Mouse (Mus musculus): ENCODE results near the gene Ttll3. TPM values are rescaled to one million over a fixed set of nuclear protein-coding genes. Genes with fewer than 3 reads are reported as not detected.

The Ttll3 gene
- total RNA-seq, 2 experiments from 2014 or later = 6.1 to 8.1 TPM

GRCm38 (mm10) chr6:113442442-113443090 is 53.5 kb downstream of the Ttll3 start, which contains the start of gene Jagn1:
Gene Jagn1 (plus strand): TSS chr6:113442569.
- intact Hi-C loops (cut with DNase I) = no loop called here
- peak; percentile 87 to 91 for DNase-seq (ENCODE audit: extremely low spot score in 1 of 2, low spot score in 2 of 2)

- intact Hi-C loops (cut with DNase I) = no loop called here
- DNase-seq (ENCODE audit: extremely low spot score in 1 of 2, low spot score in 2 of 2) = no peak
Observed at GRCm38 (mm10) chr6:113443091-113443490, 54.0 kb downstream of the Ttll3 start.

- no peak for DNase-seq (ENCODE audit: extremely low spot score in 1 of 2, low spot score in 2 of 2)
- intact Hi-C loops (cut with DNase I) = no loop called here
Observed at GRCm38 (mm10) chr6:113444207-113444965, 55.3 kb downstream of the Ttll3 start.

DNA sequence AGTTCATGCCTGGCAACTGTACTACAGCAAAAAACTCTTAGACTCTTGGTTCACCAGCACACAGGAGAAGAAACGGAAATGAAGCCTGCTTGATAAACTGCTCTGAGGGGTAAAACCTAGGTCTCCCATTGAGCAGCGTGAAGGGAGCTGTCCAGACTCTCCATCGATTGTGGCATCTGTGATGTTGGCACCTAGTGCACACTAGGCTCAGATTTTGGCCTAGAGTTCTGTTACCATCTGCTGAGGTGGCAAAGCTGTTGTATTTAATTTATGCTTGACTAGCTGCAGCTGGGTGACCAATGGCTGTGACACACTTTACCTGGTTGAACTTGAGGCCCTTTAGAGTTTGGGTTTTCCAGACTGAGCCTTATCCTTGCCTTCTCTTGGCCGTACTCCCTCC is 58.6 kb downstream of the Ttll3 start:
- intact Hi-C loops (cut with DNase I) = no loop called here
- DNase-seq (ENCODE audit: extremely low spot score in 1 of 2, low spot score in 2 of 2) = no peak

DNA sequence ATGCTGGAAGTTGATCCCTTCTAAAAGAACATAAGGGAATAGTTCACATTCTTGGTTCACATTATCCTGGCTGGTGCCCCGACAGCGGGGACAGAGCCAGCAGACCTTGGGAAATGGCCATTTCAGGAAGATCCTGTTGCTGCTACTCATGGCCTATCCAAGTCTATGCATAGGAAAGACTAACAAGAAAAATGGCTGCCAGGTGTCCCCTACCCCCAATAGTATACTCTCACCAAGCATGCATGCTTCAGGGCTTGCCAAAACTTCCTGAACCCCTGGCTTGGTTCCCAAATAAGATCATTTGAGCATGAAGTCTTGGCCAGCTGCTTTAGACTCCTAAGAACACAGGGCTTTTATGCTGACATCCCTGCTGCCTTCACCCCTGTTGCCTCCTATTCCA is 62.8 kb downstream of the Ttll3 start:
- intact Hi-C loops (cut with DNase I) = no loop called here

GRCm38 (mm10) chr6:113455007-113455406 is 65.9 kb downstream of the Ttll3 start:
- intact Hi-C loops (cut with DNase I) = no loop called here
- DNase-seq (ENCODE audit: extremely low spot score in 1 of 2, low spot score in 2 of 2) = no peak

More for the DNA sequence above, 62.8 kb downstream of the Ttll3 start:
- no peak for DNase-seq (ENCODE audit: extremely low spot score in 1 of 2, low spot score in 2 of 2)

DNA sequence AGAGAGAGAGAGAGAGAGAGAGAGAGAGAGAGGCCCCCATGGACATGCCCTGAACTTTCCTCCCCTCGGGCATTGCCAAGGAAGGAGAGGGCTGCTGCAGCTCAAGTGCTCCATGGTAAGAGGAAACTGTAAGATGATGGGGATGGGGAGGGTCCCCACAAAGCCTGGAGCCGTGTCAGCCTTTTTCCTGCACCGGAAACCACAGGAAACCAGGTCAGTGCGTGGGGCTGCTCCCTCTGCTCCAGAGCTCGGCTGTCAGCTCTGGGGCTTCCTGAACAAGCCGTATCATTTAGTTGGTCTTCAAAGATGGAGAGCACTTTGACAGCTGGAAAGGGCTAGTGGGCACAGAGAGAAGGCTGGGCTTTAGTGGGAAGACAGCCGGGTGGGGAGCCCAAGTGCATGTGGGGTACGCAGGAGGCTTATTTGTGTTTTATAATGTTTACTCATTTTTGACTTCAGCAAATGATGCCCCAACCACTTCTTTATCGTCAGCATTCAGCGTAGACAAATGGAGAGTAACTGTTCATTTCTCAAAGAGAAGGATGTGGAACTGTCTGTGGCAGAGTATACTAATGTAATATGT is 69.0 kb downstream of the Ttll3 start, which contains the start of gene Il17re:
Il17re (plus strand) TSS at position 533 of the 583 bp plus-strand sequence.
- intact Hi-C loops (cut with DNase I) = no loop called here
- DNase-seq (ENCODE audit: extremely low spot score in 1 of 2, low spot score in 2 of 2) = no peak

GRCm38 (mm10) chr6:113458635-113459034 is 69.6 kb downstream of the Ttll3 start:
- no peak for DNase-seq (ENCODE audit: extremely low spot score in 1 of 2, low spot score in 2 of 2)
- intact Hi-C loops (cut with DNase I) = no loop called here

DNA sequence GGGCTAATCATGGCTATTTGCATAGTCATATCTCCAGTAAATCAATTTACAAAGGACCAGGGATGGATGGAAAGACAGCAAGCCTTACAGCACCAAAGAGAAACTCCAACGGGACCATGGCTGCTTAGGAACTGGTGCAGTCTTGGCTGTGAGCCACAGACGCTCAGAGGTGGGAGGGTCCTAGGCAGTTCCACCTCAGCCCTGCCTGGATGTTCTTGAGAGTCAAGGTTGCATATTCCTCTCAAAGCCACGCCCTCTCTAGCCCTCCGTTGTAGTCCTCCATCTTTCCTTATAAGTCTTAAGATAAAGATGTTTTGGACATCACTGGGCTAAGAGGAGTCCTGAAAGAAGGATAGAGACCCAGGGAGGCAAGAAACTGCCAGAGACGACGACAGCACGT is 75.0 kb downstream of the Ttll3 start:
- intact Hi-C loops (cut with DNase I) = no loop called here
- no peak for DNase-seq (ENCODE audit: extremely low spot score in 1 of 2, low spot score in 2 of 2)

Small RNAs within 50 kb of the gene (microRNA-seq; reads per million reads assigned to microRNA genes)
- not detected for gene Gm24387

Other genes starting within 250 kb of the Ttll3 start
- 100 to 1,000 TPM; 104 to 111 TPM for gene Lhfpl4, start 193.9 kb upstream of the Ttll3 start, total RNA-seq (2021)
- gene Mtmr14, start 151.4 kb upstream of the Ttll3 start, total RNA-seq (2021) = 10 to 100 TPM; 24.8 to 26.2 TPM
- gene Cpne9, start 107.0 kb upstream of the Ttll3 start, total RNA-seq (2021) = 10 to 100 TPM; 21.0 to 22.3 TPM
- 10 to 100 TPM; 24.7 TPM for gene Brpf1, start 82.1 kb upstream of the Ttll3 start, total RNA-seq (2021)
- 1 to 10 TPM; 5.5 to 6.4 TPM for gene Ogg1, start 62.3 kb upstream of the Ttll3 start, total RNA-seq (2021)
- gene Camk1, start 45.3 kb upstream of the Ttll3 start, total RNA-seq (2021) = 100 to 1,000 TPM; 107 to 112 TPM
- gene Tada3, start 11.4 kb upstream of the Ttll3 start, total RNA-seq (2021) = 10 to 100 TPM; 50.5 to 52.5 TPM
- gene Arpc4, start 11.1 kb upstream of the Ttll3 start, total RNA-seq (2021) = 100 to 1,000 TPM; 318 to 324 TPM
- gene Rpusd3, start 30.1 kb downstream of the Ttll3 start, total RNA-seq (2021) = 10 to 100 TPM; 15.8 to 19.8 TPM
- not detected for gene Cidec, start 46.5 kb downstream of the Ttll3 start, total RNA-seq (2021)
- 10 to 100 TPM; 42.7 to 44.8 TPM for gene Jagn1, start 53.3 kb downstream of the Ttll3 start, total RNA-seq (2021)
- gene Il17re, start 69.2 kb downstream of the Ttll3 start, total RNA-seq (2021) = under 1 TPM; 0.55 to 0.66 TPM
- 1 to 10 TPM; 2.5 to 3.2 TPM for gene Il17rc, start 82.2 kb downstream of the Ttll3 start, total RNA-seq (2021)
- gene Creld1, start 94.0 kb downstream of the Ttll3 start, total RNA-seq (2021) = 10 to 100 TPM; 87.4 to 88.4 TPM
- 10 to 100 TPM; 34.1 to 36.0 TPM for gene Prrt3, start 112.7 kb downstream of the Ttll3 start, total RNA-seq (2021)
- gene Emc3, start 142.4 kb downstream of the Ttll3 start, total RNA-seq (2021) = 10 to 100 TPM; 78.8 to 79.2 TPM
- 1 to 10 TPM; 3.3 to 3.6 TPM for gene Fancd2, start 142.4 kb downstream of the Ttll3 start, total RNA-seq (2021)
- gene Fancd2os, start 211.5 kb downstream of the Ttll3 start, total RNA-seq (2021) = not detected
- gene Brk1, start 215.5 kb downstream of the Ttll3 start, total RNA-seq (2021) = 100 to 1,000 TPM; 210 to 211 TPM
- gene Vhl, start 234.7 kb downstream of the Ttll3 start, total RNA-seq (2021) = 10 to 100 TPM; 45.1 to 49.9 TPM
- 10 to 100 TPM; 13.0 to 14.2 TPM for gene Irak2, start 249.2 kb downstream of the Ttll3 start, total RNA-seq (2021)

Measured in left cerebral cortex, postnatal 10 days (tissue).